Mouse (Mus musculus) MEL (cell line): Measurements from ENCODE around the gene Klhl23. TPM values are rescaled to one million over a fixed set of nuclear protein-coding genes. Genes with fewer than 3 reads are reported as not detected.

Experiments
- DNase-seq: peaks from one replicate; pipeline ENCODE4 v3.0.0; 2011; ENCODE audit warnings: low read depth, low spot score
- H3K27ac ChIP-seq: 2 replicates; pipeline ENCODE4 v1.5.1; 2012; ENCODE audit warnings: low read depth, mild to moderate bottlenecking, control low read depth, low read length, moderate library complexity; ENCODE audit not compliant: control insufficient read depth
- H3K27me3 ChIP-seq, 2 experiments: fragments of 150-350 bp in 1 of 2; sonication (generic) in 1 of 2; 2 replicates each; pipeline ENCODE4 v1.6.1; 2012; ENCODE audit warnings: low read length in 2 of 2, mild to moderate bottlenecking in 2 of 2, improper control_type of control experiment in 1 of 2, moderate library complexity in 1 of 2; ENCODE audit not compliant: insufficient read depth in 2 of 2, control insufficient read depth in 1 of 2
- H3K36me3 ChIP-seq, 2 experiments: 2 replicates each; pipeline ENCODE4 v1.6.1; 2012 to 2014; ENCODE audit warnings: low read length in 2 of 2, improper control_type of control experiment in 1 of 2, inconsistent platforms in 1 of 2, mild to moderate bottlenecking in 1 of 2; ENCODE audit not compliant: insufficient read depth in 2 of 2, control insufficient read depth in 1 of 2
- H3K4me1 ChIP-seq, 2 experiments: fragments of 150-350 bp in 1 of 2; sonication (generic) in 1 of 2; 2 replicates each; pipeline ENCODE4 v1.6.1; 2012; ENCODE audit warnings: low read length in 2 of 2, improper control_type of control experiment in 1 of 2, mild to moderate bottlenecking in 1 of 2; ENCODE audit not compliant: insufficient read depth in 2 of 2, control insufficient read depth in 1 of 2
- H3K4me3 ChIP-seq, 2 experiments: fragments of 150-350 bp in 1 of 2; sonication (generic) in 1 of 2; 2 replicates each; pipeline ENCODE4 v1.5.1; 2012; ENCODE audit warnings: low read depth in 2 of 2, low read length in 2 of 2, mild to moderate bottlenecking in 2 of 2, moderate library complexity in 2 of 2, control low read depth in 1 of 2, improper control_type of control experiment in 1 of 2; ENCODE audit not compliant: control insufficient read depth in 1 of 2, insufficient read depth in 1 of 2
- H3K79me2 ChIP-seq: 2 replicates; pipeline ENCODE4 v1.6.1; 2012; ENCODE audit warnings: mild to moderate bottlenecking, low read length, moderate library complexity; ENCODE audit not compliant: control insufficient read depth, poor library complexity, insufficient read depth
- H3K9ac ChIP-seq: 2 replicates; pipeline ENCODE4 v1.6.1; 2012; ENCODE audit warnings: low read depth, mild to moderate bottlenecking, control low read depth, low read length, moderate library complexity; ENCODE audit not compliant: control insufficient read depth, poor library complexity, severe bottlenecking
- H3K9me3 ChIP-seq: fragments of 150-350 bp; sonication (generic); replicated peaks from 2 replicates; pipeline ENCODE4 v1.6.1; 2012; ENCODE audit warnings: mild to moderate bottlenecking, low read length, improper control_type of control experiment, moderate library complexity; ENCODE audit not compliant: insufficient read depth
- CHD1 ChIP-seq: IDR thresholded peaks from 2 replicates; pipeline ENCODE4 v1.6.1; 2012; ENCODE audit warnings: low read depth, mild to moderate bottlenecking, inconsistent platforms, low read length, improper control_type of control experiment
- CHD2 ChIP-seq: IDR thresholded peaks from 2 replicates; pipeline ENCODE4 v1.6.1; 2011; ENCODE audit warnings: low read length, improper control_type of control experiment
- ETS1 ChIP-seq: IDR thresholded peaks from 2 replicates; pipeline ENCODE4 v1.6.1; 2012; ENCODE audit warnings: low read depth, mild to moderate bottlenecking, inconsistent platforms, low read length, improper control_type of control experiment, moderate library complexity
- GATA1 ChIP-seq: IDR thresholded peaks from 2 replicates; pipeline ENCODE4 v1.6.1; 2011; ENCODE audit warnings: low read depth, low read length, improper control_type of control experiment
- HCFC1 ChIP-seq: IDR thresholded peaks from 2 replicates; pipeline ENCODE4 v1.6.1; 2012; ENCODE audit warnings: low read depth, mild to moderate bottlenecking, inconsistent platforms, low read length, improper control_type of control experiment, moderate library complexity
- JUND ChIP-seq: IDR thresholded peaks from 2 replicates; pipeline ENCODE4 v1.6.1; 2011; ENCODE audit warnings: low read depth, mild to moderate bottlenecking, improper control_type of control experiment, low read length
- KAT2A ChIP-seq: conservative IDR thresholded peaks from 2 replicates; pipeline ENCODE4 v1.6.1; 2012; ENCODE audit warnings: low read depth, low read length, improper control_type of control experiment, inconsistent platforms
- MAX ChIP-seq: IDR thresholded peaks from 2 replicates; pipeline ENCODE4 v1.6.1; 2011; ENCODE audit warnings: low read length, improper control_type of control experiment
- MAZ ChIP-seq: IDR thresholded peaks from 2 replicates; pipeline ENCODE4 v1.6.1; 2012; ENCODE audit warnings: low read depth, mild to moderate bottlenecking, inconsistent platforms, low read length, improper control_type of control experiment
- MXI1 ChIP-seq: IDR thresholded peaks from 2 replicates; pipeline ENCODE4 v1.6.1; 2011; ENCODE audit warnings: mild to moderate bottlenecking, low read depth, low read length, improper control_type of control experiment
- NELFE ChIP-seq: IDR thresholded peaks from 2 replicates; pipeline ENCODE4 v1.6.1; 2011; ENCODE audit warnings: low read depth, low read length, improper control_type of control experiment
- NRF1 ChIP-seq: IDR thresholded peaks from 2 replicates; pipeline ENCODE4 v1.6.1; 2014; ENCODE audit warnings: low read depth, mild to moderate bottlenecking, inconsistent platforms, low read length, improper control_type of control experiment, moderate library complexity; ENCODE audit not compliant: poor library complexity, insufficient read depth, severe bottlenecking
- POLR2A ChIP-seq, 2 experiments: IDR thresholded peaks; 2 replicates each; pipeline ENCODE4 v1.6.1; 2011 to 2012; ENCODE audit warnings: low read length in 2 of 2, mild to moderate bottlenecking in 2 of 2, control low read depth in 1 of 2, improper control_type of control experiment in 1 of 2, low read depth in 1 of 2, moderate library complexity in 1 of 2; ENCODE audit not compliant: control insufficient read depth in 1 of 2, insufficient read depth in 1 of 2, poor library complexity in 1 of 2
- RCOR1 ChIP-seq: IDR thresholded peaks from 2 replicates; pipeline ENCODE4 v1.6.1; 2012; ENCODE audit warnings: low read depth, mild to moderate bottlenecking, inconsistent platforms, low read length, improper control_type of control experiment
- SIN3A ChIP-seq: IDR thresholded peaks from 2 replicates; pipeline ENCODE4 v1.6.1; 2012; ENCODE audit warnings: low read length, improper control_type of control experiment, inconsistent platforms
- SMC3 ChIP-seq: IDR thresholded peaks from 2 replicates; pipeline ENCODE4 v1.6.1; 2011; ENCODE audit warnings: low read depth, low read length, improper control_type of control experiment
- TBP ChIP-seq: IDR thresholded peaks from 2 replicates; pipeline ENCODE4 v1.8.0; 2011; ENCODE audit warnings: low read depth, low read length, improper control_type of control experiment
- UBTF ChIP-seq: IDR thresholded peaks from 2 replicates; pipeline ENCODE4 v1.6.1; 2012; ENCODE audit warnings: low read depth, mild to moderate bottlenecking, inconsistent platforms, low read length, improper control_type of control experiment, moderate library complexity, borderline replicate concordance; ENCODE audit not compliant: insufficient read depth
- USF1 ChIP-seq: IDR thresholded peaks from 2 replicates; pipeline ENCODE4 v1.6.1; 2014; ENCODE audit warnings: low read depth, mild to moderate bottlenecking, inconsistent platforms, low read length, improper control_type of control experiment, moderate library complexity
- USF2 ChIP-seq, 2 experiments: IDR thresholded peaks; 2 replicates each; pipeline ENCODE4 v1.6.1; 2011 to 2012; ENCODE audit warnings: improper control_type of control experiment in 2 of 2, low read length in 2 of 2, borderline replicate concordance in 1 of 2, inconsistent platforms in 1 of 2, low read depth in 1 of 2, mild to moderate bottlenecking in 1 of 2; ENCODE audit not compliant: insufficient read depth in 1 of 2
- ZC3H11A ChIP-seq: IDR thresholded peaks from 2 replicates; pipeline ENCODE4 v1.6.1; 2012; ENCODE audit warnings: low read depth, mild to moderate bottlenecking, inconsistent platforms, low read length, improper control_type of control experiment
- polyA plus RNA-seq, 2 experiments: library from polyadenylated mRNA; stranded (reverse) in 1 of 2; unstranded in 1 of 2; fragments of >175 nt in 1 of 2; fragments of >200 nt in 1 of 2; gene quantifications; 2 replicates each; pipeline versions ENCODE4 v1.2.1 to v1.2.4; 2012; ENCODE audit warnings: low replicate concordance in 2 of 2, low read depth in 1 of 2; ENCODE audit not compliant: insufficient read length in 2 of 2, insufficient read depth in 1 of 2, missing spikeins in 1 of 2
- total RNA-seq: library from RNA; depleted of rRNA; stranded (reverse); fragments of 300-350 nt; gene quantifications from 2 replicates; pipeline ENCODE4 v1.2.3, GENCODE M21; 2012

The Klhl23 gene
- total and polyA plus RNA-seq, 3 experiments: 24.8 to 238 (median 31.4) TPM

GRCm38 (mm10) chr2:69822361-69823128, 801 bp downstream of the Klhl23 start:
- peak; percentile 69 for DNase-seq
- peaks cover 0 to 28% of the 10 kb centered on the region in 2 experiments; a peak in 3 of 4 replicates for H3K36me3 ChIP-seq
- peak overlapping the region; percentile 60 to 92 for H3K4me3 ChIP-seq
- TF ChIP-seq JUND (no peak), ETS1 (no peak), POLR2A (IDR thresholded peaks at IDR 0.05; ENCODE audit: control insufficient read depth in 1 of 2, insufficient read depth in 1 of 2, low read depth in 1 of 2, low read length in 2 of 2, poor library complexity in 1 of 2) (0 out of 4 replicates have a peak, but pooled peaks of 1 of the 2 experiments have one; percentile 46), CHD1 (peak; percentile 25; the same call in 1 of the 2 replicates), SIN3A (peak; percentile 7; the same call in 1 of the 2 replicates)
- peak overlapping the region; percentile 76 for H3K9ac ChIP-seq
- H3K9me3 ChIP-seq: no peaks in the 10 kb centered on the region
- H3K4me1 ChIP-seq: peaks cover 23% of the 10 kb centered on the region in 2 experiments
- peak overlapping the region; percentile 73 for H3K27ac ChIP-seq
- H3K27me3 ChIP-seq: no peaks in the 10 kb centered on the region
- H3K79me2 ChIP-seq: peaks cover 14% of the 10 kb centered on the region

GRCm38 (mm10) chr2:69823129-69823677, 1.5 kb downstream of the Klhl23 start:
- H3K4me1 ChIP-seq: peaks cover 19 to 21% of the 10 kb centered on the region in 2 experiments
- DNase-seq: peak; percentile 60

GRCm38 (mm10) chr2:69825898-69826297, 4.2 kb downstream of the Klhl23 start:
- TF ChIP-seq GATA1 (no peak), MAZ (no peak), SMC3 (no peak), KAT2A (no peak), CHD1 (no peak), HCFC1 (no peak), MAX (no peak), NRF1 (no peak), JUND (no peak), RCOR1 (no peak), USF2 (IDR thresholded peaks at IDR 0.05; ENCODE audit: borderline replicate concordance in 1 of 2, insufficient read depth in 1 of 2, low read depth in 1 of 2, low read length in 2 of 2) (no peak), ZC3H11A (no peak), NELFE (no peak)
- Histone ChIP-seq H3K4me1 (peaks cover 9% of the 10 kb centered on the region in 2 experiments), H3K27me3 (no peaks in the 10 kb centered on the region), H3K79me2 (peaks cover 14% of the 10 kb centered on the region), H3K9me3 (no peaks in the 10 kb centered on the region), H3K27ac (no peak overlapping the region), H3K9ac (no peak overlapping the region), H3K36me3 (peaks cover 0 to 14% of the 10 kb centered on the region in 2 experiments; a peak in 3 of 4 replicates), H3K4me3 (no peak overlapping the region)
- DNase-seq: no peak

More at GRCm38 (mm10) chr2:69823129-69823677, 1.5 kb downstream of the Klhl23 start:
- Histone ChIP-seq H3K9ac (peak overlapping the region; percentile 76), H3K79me2 (peaks cover 14% of the 10 kb centered on the region), H3K27me3 (no peaks in the 10 kb centered on the region), H3K9me3 (no peaks in the 10 kb centered on the region), H3K36me3 (peaks cover 0 to 28% of the 10 kb centered on the region in 2 experiments; a peak in 3 of 4 replicates), H3K27ac (peak overlapping the region; percentile 73), H3K4me3 (peak overlapping the region; percentile 60 to 92)
- TF ChIP-seq SIN3A: 0 out of 2 replicates have a peak, but pooled peaks have one; percentile 19
- no peak for TF ChIP-seq CHD2
- TF ChIP-seq POLR2A (IDR thresholded peaks at IDR 0.05; ENCODE audit: control insufficient read depth in 1 of 2, insufficient read depth in 1 of 2, low read depth in 1 of 2, low read length in 2 of 2, poor library complexity in 1 of 2): no peak
- TF ChIP-seq UBTF: peak; percentile 86; the same call in 1 of the 2 replicates
- TF ChIP-seq MAZ: 0 out of 2 replicates have a peak, but pooled peaks have one; percentile 30
- no peak for TF ChIP-seq MXI1
- TF ChIP-seq USF1: no peak
- TF ChIP-seq TBP: no peak
- 0 out of 2 replicates have a peak, but pooled peaks have one; percentile 28 for TF ChIP-seq HCFC1
